Mouse (Mus musculus) E14TG2a.4 (cell line): ENCODE measurements around the gene Pitx2.
A peak's percentile ranks its signal among the peaks of the same experiment; 100 is the strongest.

Source experiments
- H3K27me3 ChIP-seq: 2 replicates; pipeline ENCODE4 v1.6.1; 2014; ENCODE audit warnings: low read length, control low read depth; ENCODE audit not compliant: insufficient read depth
- H3K36me3 ChIP-seq: 2 replicates; pipeline ENCODE4 v1.6.1; 2014; ENCODE audit warnings: low read length, control low read depth; ENCODE audit not compliant: insufficient read depth
- H3K4me1 ChIP-seq: replicated peaks from 2 replicates; pipeline ENCODE4 v1.6.1; 2014; ENCODE audit warnings: low read depth, low read length, control low read depth
- H3K4me3 ChIP-seq: replicated peaks from 2 replicates; pipeline ENCODE4 v1.5.1; 2014; ENCODE audit warnings: mild to moderate bottlenecking, low read length
- H3K9me3 ChIP-seq: 2 replicates; pipeline ENCODE4 v1.6.1; 2014; ENCODE audit warnings: low read length, control low read depth
- CTCF ChIP-seq: conservative IDR thresholded peaks from 2 replicates; pipeline ENCODE4 v1.5.1; 2014; ENCODE audit warnings: low read length
- NANOG ChIP-seq: IDR thresholded peaks from 2 replicates; pipeline ENCODE4 v1.6.1; 2014; ENCODE audit warnings: borderline replicate concordance, low read length, mixed read lengths
- POU5F1 ChIP-seq: IDR thresholded peaks from 2 replicates; pipeline ENCODE4 v1.6.1; 2014; ENCODE audit warnings: low read length, borderline replicate concordance

The Pitx2 gene

DNA sequence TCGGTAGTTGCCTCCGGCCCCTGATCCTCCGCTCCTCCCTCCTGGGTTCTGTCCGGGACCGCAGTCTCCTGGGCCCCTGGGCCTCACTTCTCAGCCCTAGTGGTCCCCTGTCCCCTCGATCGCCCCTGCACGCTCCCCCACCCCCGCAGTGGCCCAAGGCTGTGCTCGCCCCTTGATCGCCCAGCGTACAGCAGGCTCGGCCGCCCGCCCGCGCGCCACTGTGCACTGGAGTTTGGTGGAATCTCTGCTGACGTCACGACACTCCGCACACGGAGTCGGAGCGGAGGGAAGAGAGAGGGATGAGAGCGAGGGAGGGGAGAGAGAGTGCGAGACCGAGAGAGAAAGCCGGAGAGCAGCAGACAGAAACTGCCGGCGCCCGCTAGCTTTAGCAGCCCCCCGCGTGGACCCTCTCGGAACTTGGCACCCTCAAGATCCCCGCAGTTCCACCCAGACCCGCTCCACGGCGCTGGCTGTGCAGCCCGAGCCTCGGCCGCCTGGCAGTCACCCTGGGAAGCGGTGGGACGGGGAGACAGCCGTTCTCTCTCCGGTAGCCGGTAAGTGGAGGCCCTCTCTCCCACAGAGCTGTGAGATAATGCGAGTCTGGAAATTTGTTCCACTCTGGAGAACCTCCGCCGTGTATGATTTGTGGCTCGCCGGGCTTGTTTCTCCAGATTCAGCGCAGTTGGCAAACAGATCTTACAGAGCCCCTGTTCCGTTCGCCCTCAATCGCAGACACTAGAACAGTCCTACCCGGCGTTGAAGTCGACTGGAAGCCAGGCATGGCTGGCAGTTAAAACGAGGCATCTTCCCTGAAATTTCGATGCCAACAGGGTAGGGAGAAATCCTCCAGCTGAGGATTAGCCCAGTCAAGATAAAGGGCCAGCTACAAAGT lies at the start of gene Pitx2:
Pitx2 (plus strand) TSS at position 270 of the 892 bp plus-strand sequence.
- no peaks in the 10 kb centered on the region for H3K9me3 ChIP-seq
- H3K4me1 ChIP-seq: peaks cover 46% of the 10 kb centered on the region
- peaks cover 93% of the 10 kb centered on the region for H3K27me3 ChIP-seq
- TF ChIP-seq CTCF (no peak), POU5F1 (no peak), NANOG (no peak)
- no peaks in the 10 kb centered on the region for H3K36me3 ChIP-seq
- peak within 1 kb of the TSS; percentile 68 for H3K4me3 ChIP-seq

DNA sequence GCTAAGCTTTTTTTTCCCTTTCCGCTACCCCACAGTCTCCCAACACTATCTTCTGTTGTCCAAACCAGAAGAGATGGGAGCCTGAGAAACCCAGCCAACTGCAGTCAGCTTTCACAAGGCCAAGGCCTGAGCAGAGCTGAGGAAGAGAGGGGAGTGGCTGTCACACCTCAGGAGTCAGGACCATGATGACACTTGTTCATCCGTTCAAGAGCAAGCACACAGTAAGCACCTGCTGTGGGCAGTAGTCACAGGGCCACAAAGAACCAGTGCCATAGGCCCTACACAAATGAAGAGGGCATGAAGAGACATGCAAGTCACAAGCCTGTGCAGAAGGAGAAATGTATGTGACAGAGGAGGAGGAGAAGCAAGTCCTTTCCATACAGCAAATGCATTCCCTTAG lies 49.7 kb upstream of the Pitx2 start:
- no peaks in the 10 kb centered on the region for H3K4me1 ChIP-seq
- TF ChIP-seq POU5F1 (no peak), NANOG (no peak), CTCF (no peak)

DNA sequence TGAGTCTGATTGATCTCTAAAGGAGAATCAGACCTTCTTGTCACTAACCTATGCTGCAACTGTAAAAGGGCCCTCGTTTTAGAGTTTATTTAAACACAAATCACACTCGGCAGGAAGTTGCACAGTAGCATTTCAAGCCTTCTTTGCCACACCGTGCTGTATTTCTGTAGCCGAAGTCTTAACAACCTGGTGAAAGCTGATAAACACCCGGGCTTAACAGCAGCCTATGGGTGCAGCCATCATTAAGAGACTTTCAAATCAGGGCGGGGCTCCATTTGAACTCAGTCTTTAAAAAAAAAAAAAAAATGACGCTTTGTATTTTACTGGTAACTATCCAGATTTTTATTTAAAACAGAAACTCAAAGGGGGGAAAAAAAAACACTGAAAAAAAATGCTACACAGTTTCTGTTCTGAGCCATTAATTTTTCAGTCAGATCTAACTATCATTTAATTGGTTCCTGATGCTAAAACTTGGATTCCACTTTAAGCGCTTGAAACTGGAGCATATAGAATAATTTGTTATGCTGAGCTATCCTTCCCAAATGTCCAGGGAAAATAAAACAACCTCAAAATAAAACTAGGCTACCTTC lies 48.5 kb upstream of the Pitx2 start:
- Histone ChIP-seq H3K4me3 (no peak overlapping the region), H3K27me3 (peaks cover 12% of the 10 kb centered on the region; the same call in 1 of the 2 replicates), H3K9me3 (no peaks in the 10 kb centered on the region), H3K36me3 (no peaks in the 10 kb centered on the region), H3K4me1 (no peaks in the 10 kb centered on the region)
- TF ChIP-seq POU5F1: no peak
- no peak for TF ChIP-seq CTCF
- no peak for TF ChIP-seq NANOG

More for the DNA sequence above, 49.7 kb upstream of the Pitx2 start:
- H3K27me3 ChIP-seq: 0 out of 2 replicates have a peak, but pooled peaks cover 7% of the 10 kb centered on the region
- no peak overlapping the region for H3K4me3 ChIP-seq
- no peaks in the 10 kb centered on the region for H3K36me3 ChIP-seq
- no peaks in the 10 kb centered on the region for H3K9me3 ChIP-seq

DNA sequence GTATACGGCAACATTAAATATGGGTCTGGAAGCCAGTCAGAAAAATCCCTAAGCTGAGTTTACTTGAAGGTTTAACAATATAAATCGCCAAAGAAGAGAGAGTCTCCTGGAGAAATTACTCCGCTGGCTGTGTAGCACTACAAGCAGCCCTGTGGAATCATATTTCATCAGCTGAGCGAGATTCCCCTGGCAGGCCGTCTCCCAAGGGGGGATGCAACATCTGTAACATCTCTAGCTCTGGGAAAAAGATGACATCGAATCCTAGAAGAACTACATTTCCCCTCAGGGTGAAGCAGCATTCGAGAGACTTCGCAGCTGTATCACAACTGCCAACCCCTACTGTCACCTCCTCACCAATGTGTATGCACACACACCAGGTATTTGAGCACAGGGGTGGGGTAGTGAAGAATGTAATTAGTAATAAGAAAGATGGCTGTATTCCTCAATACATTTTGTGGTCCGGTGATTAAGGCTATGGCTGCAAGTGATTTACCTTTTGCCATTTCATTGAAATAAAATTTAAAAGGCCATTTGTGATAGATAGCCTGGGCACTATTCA lies 40.8 kb upstream of the Pitx2 start:
- no peak overlapping the region for H3K4me3 ChIP-seq
- peaks cover 14% of the 10 kb centered on the region; the same call in 1 of the 2 replicates for H3K27me3 ChIP-seq
- TF ChIP-seq CTCF (no peak), POU5F1 (no peak), NANOG (no peak)

DNA sequence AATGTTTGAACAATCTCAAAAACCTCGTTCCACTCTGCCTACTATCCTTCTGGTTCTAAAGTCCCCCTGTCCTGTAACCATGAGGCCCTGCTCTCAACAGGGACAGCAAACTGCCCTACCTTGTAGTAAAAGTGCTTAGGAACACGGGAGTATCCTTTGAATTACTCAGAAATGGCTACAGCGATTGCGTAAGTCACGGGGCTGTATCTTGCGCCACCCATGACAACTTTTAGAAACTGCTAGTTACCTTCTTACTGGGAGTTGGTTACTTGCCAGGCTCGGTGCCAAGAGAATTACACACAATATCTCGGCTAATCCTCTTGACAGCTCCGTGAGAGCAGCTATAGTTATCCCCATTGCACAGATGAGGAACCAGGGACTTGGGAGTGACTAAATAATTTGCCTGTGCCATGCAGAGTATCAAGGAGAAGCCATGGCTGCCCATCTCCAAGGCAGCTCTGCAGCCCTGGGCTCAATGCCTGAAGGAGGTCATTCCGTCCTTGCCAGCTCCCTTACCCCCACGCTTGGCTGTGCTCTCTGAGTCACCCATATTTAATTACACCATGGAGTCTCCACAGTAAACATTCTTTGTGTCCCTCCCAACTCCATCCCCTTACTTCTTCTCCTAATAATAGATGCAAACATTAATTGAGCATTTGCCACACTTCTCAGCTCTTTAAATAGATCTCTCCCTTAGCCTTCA lies 38.2 kb upstream of the Pitx2 start:
- Histone ChIP-seq H3K4me3 (no peak overlapping the region), H3K27me3 (peaks cover 5% of the 10 kb centered on the region; the same call in 1 of the 2 replicates), H3K9me3 (no peaks in the 10 kb centered on the region), H3K4me1 (no peaks in the 10 kb centered on the region), H3K36me3 (no peaks in the 10 kb centered on the region)
- TF ChIP-seq NANOG (no peak), CTCF (no peak), POU5F1 (no peak)

More for the DNA sequence above, 40.8 kb upstream of the Pitx2 start:
- H3K9me3 ChIP-seq: no peaks in the 10 kb centered on the region
- H3K4me1 ChIP-seq: no peaks in the 10 kb centered on the region
- no peaks in the 10 kb centered on the region for H3K36me3 ChIP-seq

DNA sequence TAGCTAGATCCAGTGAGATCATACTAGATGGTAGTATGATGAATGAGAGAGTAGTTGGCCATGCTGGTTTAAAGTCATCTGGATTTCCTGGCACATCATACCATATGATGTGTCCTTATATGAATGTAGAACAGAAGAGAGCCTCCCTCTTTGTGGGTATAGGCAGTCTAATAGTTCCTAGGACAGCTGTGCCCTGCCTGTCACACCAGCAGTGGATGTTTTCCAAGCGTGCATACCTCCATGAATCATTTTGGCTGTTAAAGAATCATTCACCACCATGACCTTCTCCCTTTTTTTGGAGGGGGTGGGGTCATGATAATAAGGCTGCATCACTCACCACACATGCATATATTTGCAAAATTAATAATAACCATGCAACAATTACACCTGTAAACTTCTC lies 35.4 kb upstream of the Pitx2 start:
- Histone ChIP-seq H3K36me3 (no peaks in the 10 kb centered on the region), H3K9me3 (no peaks in the 10 kb centered on the region), H3K27me3 (peaks cover 5% of the 10 kb centered on the region; the same call in 1 of the 2 replicates), H3K4me1 (no peaks in the 10 kb centered on the region), H3K4me3 (no peak overlapping the region)
- TF ChIP-seq POU5F1 (no peak), CTCF (no peak), NANOG (no peak)

DNA sequence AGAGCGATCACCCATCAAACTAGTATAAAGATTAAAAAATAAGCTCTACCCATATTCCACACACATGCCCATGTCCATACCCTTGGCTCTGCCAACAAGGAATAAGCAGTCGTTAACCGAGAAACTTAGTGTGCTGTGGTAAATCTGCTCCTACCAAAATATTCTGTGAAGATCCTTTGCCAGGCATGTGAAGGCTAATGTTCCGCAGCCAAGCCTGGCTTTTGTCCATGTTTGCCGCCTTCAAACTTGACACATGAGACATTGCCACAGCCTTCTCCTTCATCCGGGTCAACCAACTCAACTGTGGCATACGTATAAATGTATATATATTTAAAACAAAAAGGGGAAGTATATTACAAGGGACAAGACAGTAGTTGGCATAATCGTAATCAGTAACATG lies 34.0 kb upstream of the Pitx2 start:
- H3K36me3 ChIP-seq: no peaks in the 10 kb centered on the region
- H3K4me1 ChIP-seq: no peaks in the 10 kb centered on the region
- H3K9me3 ChIP-seq: peaks cover 3% of the 10 kb centered on the region
- no peak for TF ChIP-seq POU5F1
- TF ChIP-seq NANOG: no peak
- no peak for TF ChIP-seq CTCF
- H3K27me3 ChIP-seq: no peaks in the 10 kb centered on the region; the same call in 1 of the 2 replicates
- no peak overlapping the region for H3K4me3 ChIP-seq

DNA sequence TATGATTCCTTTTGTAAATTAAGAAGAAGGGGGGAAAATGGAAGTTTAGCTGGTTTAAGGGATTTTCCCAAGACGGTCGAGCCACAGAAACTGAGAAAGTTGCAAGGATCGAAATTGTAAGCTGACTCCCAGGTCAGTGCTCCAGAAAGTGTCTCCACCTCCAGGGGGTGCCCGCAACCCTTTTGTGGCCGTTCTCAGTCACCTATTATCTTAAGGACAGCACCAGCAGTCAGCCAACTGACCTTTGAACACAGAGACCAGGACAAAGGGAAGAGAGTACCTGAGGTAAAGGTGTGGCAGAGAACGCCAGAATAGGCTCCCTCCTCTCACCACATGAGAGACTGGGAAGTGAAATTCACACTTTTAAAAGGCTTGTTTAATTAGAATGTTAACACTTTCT lies 33.0 kb upstream of the Pitx2 start:
- no peak for TF ChIP-seq CTCF
- no peak for TF ChIP-seq NANOG
- no peak for TF ChIP-seq POU5F1
- Histone ChIP-seq H3K36me3 (no peaks in the 10 kb centered on the region), H3K4me1 (no peaks in the 10 kb centered on the region), H3K27me3 (no peaks in the 10 kb centered on the region; the same call in 1 of the 2 replicates), H3K9me3 (peaks cover 3% of the 10 kb centered on the region), H3K4me3 (no peak overlapping the region)
